Mouse (Mus musculus) stomach, embryonic 14.5 days (tissue): ENCODE data around the gene Phf7. TPM values are rescaled to one million over a fixed set of nuclear protein-coding genes. Genes with fewer than 3 reads are reported as not detected.

ENCODE experiments used
- ATAC-seq: fragments of 200-750 bp; cut with Nextera tagmentation; 2 replicates; pipeline ENCODE4 v1.8.0; 2017; ENCODE audit warnings: low read depth, moderate TSS enrichment; ENCODE audit not compliant: insufficient number of reproducible peaks, insufficient read depth, low FRiP score
- H3K27ac ChIP-seq: fragments of 300-500 bp; sonication (generic); 2 replicates; pipeline ENCODE4 v1.5.1; 2014; ENCODE audit warnings: mild to moderate bottlenecking, low read length, moderate library complexity, mixed read lengths
- H3K27me3 ChIP-seq: fragments of 300-500 bp; sonication (generic); 2 replicates; pipeline ENCODE4 v1.6.1; 2014; ENCODE audit warnings: low read length, control low read depth, mixed read lengths; ENCODE audit not compliant: control insufficient read depth, insufficient read depth
- H3K36me3 ChIP-seq: fragments of 300-500 bp; sonication (generic); 2 replicates; pipeline ENCODE4 v1.6.1; 2014; ENCODE audit warnings: mild to moderate bottlenecking, control low read depth, low read length, moderate library complexity, mixed read lengths; ENCODE audit not compliant: control insufficient read depth, insufficient read depth
- H3K4me1 ChIP-seq: fragments of 300-500 bp; sonication (generic); 2 replicates; pipeline ENCODE4 v1.6.1; 2014; ENCODE audit warnings: low read length, control low read depth, mixed read lengths; ENCODE audit not compliant: control insufficient read depth, insufficient read depth
- H3K4me2 ChIP-seq: fragments of 300-500 bp; sonication (generic); replicated peaks from 2 replicates; pipeline ENCODE4 v1.6.1; 2014; ENCODE audit warnings: low read depth, low read length, control low read depth
- H3K4me3 ChIP-seq: fragments of 300-500 bp; sonication (generic); 2 replicates; pipeline ENCODE4 v1.5.1; 2014; ENCODE audit warnings: low read depth, low read length, control low read depth
- H3K9ac ChIP-seq: fragments of 300-500 bp; sonication (generic); replicated peaks from 2 replicates; pipeline ENCODE4 v1.6.1; 2014; ENCODE audit warnings: low read depth, mild to moderate bottlenecking, control low read depth, low read length, moderate library complexity, mixed read lengths
- H3K9me3 ChIP-seq: fragments of 300-500 bp; sonication (generic); 2 replicates; pipeline ENCODE4 v1.6.1; 2016; ENCODE audit warnings: low read depth, low read length, control low read depth; ENCODE audit not compliant: control insufficient read depth
- WGBS: fragments of 180-500 bp; shearing (Covaris S2); extraction: QIAGEN DNeasy Blood & Tissue Kit; methylation state at CpG from one replicate; pipeline ENCODE4 v1.1.7; 2014; 5-methylcytosine and 5-hydroxymethylcytosine counted together
- polyA plus RNA-seq: library from polyadenylated mRNA; unstranded; fragments of >200 nt; fragmentation: Nextera tagmentation; extraction: Ambion mirVana; gene quantifications from 2 replicates; pipeline ENCODE4 v1.2.1, GENCODE M21; 2014

Gene Phf7
- 11.3 and 13.5 TPM in 2 replicates for polyA plus RNA-seq

GRCm38 (mm10) chr14:31251084-31251604, at the start of gene Phf7, which contains the start of gene Bap1:
TSS of gene Phf7 (minus strand) at chr14:31251317.
TSS of gene Bap1 (plus strand) at chr14:31251450.
- no peaks in the 10 kb centered on the region for H3K27me3 ChIP-seq
- WGBS, result under 1% methylated on average over 75 of the region's 75 CpGs
- peaks cover 6% of the 10 kb centered on the region; the same call in 1 of the 2 replicates for H3K4me1 ChIP-seq
- peak within 1 kb of the TSS; percentile 82 for H3K4me2 ChIP-seq
- peak within 1 kb of the TSS; percentile 97 for H3K9ac ChIP-seq
- peak; percentile 89 for ATAC-seq
- peak within 1 kb of the TSS; percentile 96 for H3K4me3 ChIP-seq
- H3K27ac ChIP-seq, result peak within 1 kb of the TSS; percentile 92
- peaks cover 35% of the 10 kb centered on the region for H3K36me3 ChIP-seq
- no peaks in the 10 kb centered on the region for H3K9me3 ChIP-seq

DNA sequence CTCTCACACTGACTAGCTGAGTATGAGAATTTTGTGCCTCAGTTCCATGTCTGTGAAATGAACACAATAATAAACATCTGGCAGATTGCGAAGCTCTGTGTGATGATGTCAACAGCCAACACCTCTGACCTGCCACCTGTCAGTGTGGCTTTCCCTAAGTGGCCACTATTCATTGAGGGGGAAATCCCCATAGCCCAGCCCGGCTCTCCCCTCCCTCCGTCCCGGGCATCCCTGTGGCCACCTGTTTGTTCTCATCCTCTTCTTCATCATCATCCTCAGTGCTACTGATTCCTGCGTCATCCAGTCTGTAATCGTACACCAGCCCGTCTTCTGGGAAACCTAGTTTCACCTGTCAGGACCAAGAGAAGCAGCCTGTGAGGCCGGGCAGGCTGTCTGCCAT, 34.6 kb upstream of the Phf7 start:
- H3K4me2 ChIP-seq, result no peak overlapping the region
- no peak overlapping the region for H3K4me3 ChIP-seq
- no peak overlapping the region for H3K9ac ChIP-seq
- H3K9me3 ChIP-seq, result no peaks in the 10 kb centered on the region
- no peaks in the 10 kb centered on the region for H3K27me3 ChIP-seq
- no peaks in the 10 kb centered on the region for H3K4me1 ChIP-seq
- ATAC-seq, result no peak
- 72% methylated on average over 8 of the region's 8 CpGs for WGBS
- no peaks in the 10 kb centered on the region for H3K36me3 ChIP-seq
- H3K27ac ChIP-seq, result no peak overlapping the region

DNA sequence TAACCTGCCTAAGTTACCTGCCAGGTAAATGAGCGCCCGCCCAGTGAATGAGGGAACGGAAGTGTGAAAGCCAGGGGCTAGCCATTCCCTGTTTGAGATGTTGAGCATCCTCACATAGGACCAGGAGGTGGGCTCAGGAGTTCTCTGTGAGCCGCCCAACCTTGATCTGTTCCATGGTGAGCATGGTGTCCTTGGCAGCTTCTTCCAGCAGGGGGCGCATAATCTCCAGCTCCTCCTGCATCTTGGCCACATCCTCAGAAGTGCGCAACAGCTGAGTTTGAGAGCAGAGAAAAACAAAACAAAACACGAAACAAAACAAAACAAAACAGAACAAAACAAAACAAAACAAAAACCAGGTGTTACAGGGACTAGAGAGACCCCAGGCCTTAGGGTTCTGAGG, 21.0 kb upstream of the Phf7 start:
- Histone ChIP-seq H3K36me3 (no peaks in the 10 kb centered on the region), H3K4me1 (peaks cover 7% of the 10 kb centered on the region; the same call in 1 of the 2 replicates), H3K9me3 (no peaks in the 10 kb centered on the region), H3K4me2 (no peak overlapping the region), H3K9ac (no peak overlapping the region), H3K27ac (no peak overlapping the region), H3K4me3 (no peak overlapping the region), H3K27me3 (no peaks in the 10 kb centered on the region)
- 20% methylated on average over 7 of the region's 7 CpGs for WGBS
- peak; percentile 54; the same call in 1 of the 2 replicates for ATAC-seq

DNA sequence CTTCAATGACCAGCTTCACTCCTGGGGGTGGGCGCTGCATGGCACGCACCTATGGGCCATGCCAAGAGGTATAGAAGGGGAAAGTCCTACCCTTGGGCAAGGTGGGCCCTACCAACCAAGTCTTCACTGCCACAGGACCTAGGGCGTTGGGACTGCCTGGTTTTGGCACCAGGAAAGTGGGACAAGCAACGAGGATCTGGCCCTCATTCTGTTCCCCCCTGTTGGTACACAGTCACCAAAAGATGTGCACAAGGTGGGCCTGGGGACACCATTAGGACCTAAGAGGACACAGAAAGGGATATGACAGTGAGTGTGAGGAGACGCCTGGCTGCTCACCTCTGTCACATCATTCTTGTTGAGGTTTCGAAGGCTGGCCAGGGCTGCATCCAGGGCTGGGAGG, 20.0 kb upstream of the Phf7 start:
- no peaks in the 10 kb centered on the region for H3K36me3 ChIP-seq
- ATAC-seq, result no peak
- H3K4me3 ChIP-seq, result no peak overlapping the region
- no peak overlapping the region for H3K9ac ChIP-seq
- no peak overlapping the region for H3K27ac ChIP-seq
- peaks cover 7% of the 10 kb centered on the region; the same call in 1 of the 2 replicates for H3K4me1 ChIP-seq
- no peaks in the 10 kb centered on the region for H3K9me3 ChIP-seq
- no peaks in the 10 kb centered on the region for H3K27me3 ChIP-seq
- WGBS, result 86% methylated on average over 6 of the region's 6 CpGs
- no peak overlapping the region for H3K4me2 ChIP-seq

DNA sequence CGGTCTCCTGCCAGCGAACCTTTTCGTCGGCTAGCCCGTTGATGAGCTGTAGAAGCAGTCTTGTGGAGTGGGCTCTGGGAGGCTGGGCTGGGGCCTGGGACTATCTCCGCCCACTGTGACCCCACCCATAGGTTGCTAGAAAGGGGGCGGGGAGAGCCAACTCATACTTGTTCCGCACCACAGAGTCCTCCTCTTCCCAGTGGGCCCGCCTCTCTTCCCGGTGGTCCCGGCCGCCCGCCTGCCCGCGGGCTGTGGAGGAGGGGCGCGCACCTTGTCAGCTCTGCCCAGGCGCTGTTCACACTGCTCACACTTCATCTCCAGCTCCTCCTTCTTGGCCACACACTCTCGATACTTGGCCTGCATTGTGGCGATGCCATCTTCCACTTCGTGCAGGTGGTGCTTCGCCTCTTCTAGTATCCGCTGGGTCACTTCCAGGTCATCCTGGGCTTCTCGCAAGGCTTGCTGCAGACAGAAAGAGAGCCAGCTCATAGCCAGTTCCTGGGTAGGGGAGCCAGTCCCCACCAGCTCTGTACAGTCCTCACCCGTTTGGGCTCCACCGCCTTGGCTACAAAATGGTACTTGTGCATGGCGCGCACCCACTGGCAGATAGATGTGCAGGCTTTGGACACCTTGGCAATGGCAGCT, 18.5 kb upstream of the Phf7 start:
- peaks cover 7% of the 10 kb centered on the region; the same call in 1 of the 2 replicates for H3K4me1 ChIP-seq
- peak; percentile 87 for ATAC-seq
- 11% methylated on average over 28 of the region's 28 CpGs for WGBS
- H3K27me3 ChIP-seq, result no peaks in the 10 kb centered on the region
- H3K4me3 ChIP-seq, result peak overlapping the region; percentile 19
- H3K36me3 ChIP-seq, result no peaks in the 10 kb centered on the region
- no peak overlapping the region for H3K27ac ChIP-seq
- H3K4me2 ChIP-seq, result peak overlapping the region; percentile 40
- H3K9me3 ChIP-seq, result no peaks in the 10 kb centered on the region
- H3K9ac ChIP-seq, result peak overlapping the region; percentile 39; the same call in 1 of the 2 replicates

DNA sequence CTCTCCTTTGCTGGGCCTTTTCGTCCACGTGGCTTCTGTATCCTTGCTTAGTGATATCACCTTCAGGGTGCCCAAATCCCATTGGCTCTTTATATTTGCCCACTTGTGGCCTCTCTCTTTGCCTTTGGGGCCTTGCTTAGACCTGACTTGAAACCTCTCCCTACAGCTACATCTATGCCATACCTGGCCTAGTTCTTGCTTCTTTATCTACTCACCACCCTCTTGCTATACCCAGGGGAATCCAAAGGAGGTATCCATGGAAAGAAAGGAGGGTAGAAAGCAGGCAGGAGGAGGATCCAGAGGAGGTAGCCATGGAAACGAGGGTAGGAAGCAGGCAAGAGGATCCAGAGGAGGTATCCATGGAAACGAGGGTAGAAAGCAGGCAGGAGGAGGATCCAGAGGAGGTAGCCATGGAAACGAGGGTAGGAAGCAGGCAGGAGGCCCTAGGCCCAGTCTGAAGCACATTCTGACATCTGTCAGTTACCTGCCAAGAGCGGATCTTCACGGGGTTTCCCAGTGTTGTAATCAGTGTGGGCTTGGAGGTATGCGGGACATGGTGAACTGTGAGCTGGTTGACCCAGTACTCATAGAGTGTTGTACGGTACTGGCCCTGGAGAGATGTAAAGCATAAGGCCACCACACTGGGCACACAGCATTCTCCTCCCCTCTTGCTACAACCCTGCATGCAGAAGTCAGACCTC, 17.3 kb upstream of the Phf7 start:
- 68% methylated on average over 9 of the region's 9 CpGs for WGBS
- H3K4me3 ChIP-seq, result no peak overlapping the region; the same call in 1 of the 2 replicates

DNA sequence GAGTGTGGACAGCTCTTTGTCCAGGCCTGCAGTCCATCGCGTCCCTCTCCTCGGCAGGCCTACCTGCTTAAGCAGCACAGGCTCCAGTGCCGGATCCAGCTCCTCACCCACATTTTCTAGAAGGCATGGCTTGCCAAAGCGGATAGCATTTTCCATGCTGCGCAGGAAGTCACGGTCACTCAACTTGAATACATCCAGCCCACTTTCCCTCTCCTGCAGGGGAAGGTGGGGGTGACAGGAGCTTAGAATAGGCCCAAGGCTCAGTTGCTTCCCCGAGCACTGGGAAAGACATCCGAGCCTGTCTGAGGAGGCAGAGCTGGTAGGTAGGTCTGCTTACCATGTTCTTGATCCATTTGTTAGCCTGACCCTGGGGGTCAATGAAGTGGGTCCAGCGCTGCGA, 16.5 kb upstream of the Phf7 start:
- Histone ChIP-seq H3K4me2 (no peak overlapping the region), H3K4me1 (peaks cover 7% of the 10 kb centered on the region; the same call in 1 of the 2 replicates), H3K27ac (no peak overlapping the region), H3K27me3 (no peaks in the 10 kb centered on the region), H3K36me3 (no peaks in the 10 kb centered on the region), H3K9me3 (no peaks in the 10 kb centered on the region), H3K4me3 (no peak overlapping the region), H3K9ac (no peak overlapping the region)
- WGBS, result 80% methylated on average over 11 of the region's 11 CpGs
- no peak for ATAC-seq

More for the DNA sequence above, 17.3 kb upstream of the Phf7 start:
- no peaks in the 10 kb centered on the region for H3K9me3 ChIP-seq
- no peaks in the 10 kb centered on the region for H3K36me3 ChIP-seq
- no peak for ATAC-seq
- H3K27me3 ChIP-seq, result no peaks in the 10 kb centered on the region
- H3K4me1 ChIP-seq, result peaks cover 7% of the 10 kb centered on the region; the same call in 1 of the 2 replicates
- H3K9ac ChIP-seq, result no peak overlapping the region
- peak overlapping the region; percentile 40 for H3K4me2 ChIP-seq
- no peak overlapping the region for H3K27ac ChIP-seq

GRCm38 (mm10) chr14:31260932-31261331, 9.8 kb upstream of the Phf7 start:
- H3K9ac ChIP-seq, result no peak overlapping the region
- no peak overlapping the region for H3K4me3 ChIP-seq
- no peak for ATAC-seq
- H3K4me2 ChIP-seq, result no peak overlapping the region
- no peaks in the 10 kb centered on the region for H3K4me1 ChIP-seq
- H3K9me3 ChIP-seq, result no peaks in the 10 kb centered on the region
- H3K27me3 ChIP-seq, result no peaks in the 10 kb centered on the region
- WGBS, result 94% methylated on average over 9 of the region's 9 CpGs
- peaks cover 58% of the 10 kb centered on the region for H3K36me3 ChIP-seq
- no peak overlapping the region for H3K27ac ChIP-seq
